In the genomic region with DNA sequence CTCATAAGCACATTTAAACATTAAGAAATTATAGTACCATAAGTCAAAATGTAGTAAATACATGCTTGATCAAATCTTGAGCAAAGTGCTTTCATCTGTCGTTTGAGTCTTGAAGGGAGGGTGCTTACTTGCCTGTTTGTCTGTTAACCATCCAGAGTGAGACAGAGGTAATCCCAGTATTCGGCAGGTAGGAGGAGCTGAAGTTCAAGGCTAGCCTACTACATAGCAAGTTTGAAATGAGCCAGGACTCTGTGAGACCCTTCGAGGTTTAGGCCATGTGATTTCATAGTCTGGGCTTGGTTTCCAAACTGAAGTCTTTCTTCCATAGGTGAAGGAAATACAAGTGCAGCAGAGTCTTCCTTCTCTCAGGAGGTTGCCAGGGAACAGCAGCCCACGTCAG, we compare ENCODE assay signal across 24 mouse cellular contexts. TPM values are rescaled to one million over a fixed set of nuclear protein-coding genes. Genes with fewer than 3 reads are reported as not detected.
DNase-seq lines count a peak whose midpoint lies in the region; ATAC-seq and TF ChIP-seq lines count a peak whose summit lies in the region.
"Had no signal": no experiment of that assay in that cellular context is flagged by ENCODE, and none has a peak within 500 bp of the region (broad histone marks: within the 10 kb centered on the region; RNA-seq: fewer than 3 reads in every experiment).

No protein-coding gene starts in this region.

- CTCF ChIA-PET in Patski (lab: Charles Lee): interaction anchor here (1.1 kb wide), 1 partner anchor 10 kb away, joined by 3 read pairs; no protein-coding TSS in a partner anchor

- in situ Hi-C loops in Patski (cut with MboI; ENCODE audit: low pct_unique_long_range_greater_than_20kb): loop anchor here (5.0 to 25.0 kb wide), 2 partner anchors 34 to 971 kb away; no protein-coding TSS in a partner anchor

- POLR2A ChIA-PET in Patski (lab: Charles Lee): no interaction called here

- intact Hi-C loops in gastrocnemius, adult 2 months (cut with DNase I): loop anchor here (5.0 to 10.0 kb wide), 2 partner anchors 34 to 53 kb away; no protein-coding TSS in a partner anchor

- H3K36me3 ChIP-seq in lung, postnatal 0 days (ENCODE audit: insufficient read depth, low read length): peaks cover 58% of the 10 kb centered on the region
- peaks cover 85% of the 10 kb centered on the region for H3K36me3 ChIP-seq in thymus, adult 2 months (ENCODE audit: control insufficient read depth, insufficient read depth, low read length)

- no peaks in the 10 kb centered on the region for H3K9me3 ChIP-seq in lung, postnatal 0 days (ENCODE audit: low read length)
- H3K9me3 ChIP-seq: forebrain, embryonic 13.5 days; heart, embryonic 10.5 days; hindbrain, embryonic 13.5 days; intestine, embryonic 15.5 days; limb, embryonic 13.5 days; megakaryocyte, embryonic 14.5 days; neural tube, embryonic 12.5 days had no signal

- H3K4me2 ChIP-seq in lung, postnatal 0 days (replicated peaks; ENCODE audit: low read depth, low read length): no peak overlapping the region
- H3K4me2 ChIP-seq: forebrain, embryonic 13.5 days; hindbrain, embryonic 13.5 days; intestine, embryonic 15.5 days; limb, embryonic 13.5 days; neural tube, embryonic 12.5 days had no signal

- 77% methylated on average over 4 of the region's 4 CpGs for WGBS in lung, postnatal 0 days
- WGBS in thymus, adult 2 months: 90% methylated on average over 4 of the region's 4 CpGs

- H3K4me3 ChIP-seq in gastrocnemius, adult 2 months: no peak overlapping the region
- no peak overlapping the region for H3K4me3 ChIP-seq in lung, postnatal 0 days (ENCODE audit: low read depth, low read length)
- H3K4me3 ChIP-seq in thymus, adult 2 months (ENCODE audit: control insufficient read depth, insufficient read depth, low read length): no peak overlapping the region
- H3K4me3 ChIP-seq: forebrain, embryonic 13.5 days; heart, embryonic 10.5 days; hindbrain, embryonic 13.5 days; intestine, embryonic 15.5 days; limb, embryonic 13.5 days; megakaryocyte, embryonic 14.5 days; neural tube, embryonic 12.5 days had no signal

- no peaks in the 10 kb centered on the region for H3K27me3 ChIP-seq in lung, postnatal 0 days (replicated peaks; ENCODE audit: insufficient read depth, low read length)
- no peaks in the 10 kb centered on the region for H3K27me3 ChIP-seq in Patski
- no peaks in the 10 kb centered on the region for H3K27me3 ChIP-seq in thymus, adult 2 months (ENCODE audit: control insufficient read depth, insufficient read depth, low read length)
- H3K27me3 ChIP-seq: forebrain, embryonic 13.5 days; hindbrain, embryonic 13.5 days; intestine, embryonic 15.5 days; limb, embryonic 13.5 days; megakaryocyte, embryonic 14.5 days; neural tube, embryonic 12.5 days had no signal

- no peak overlapping the region for H3K9ac ChIP-seq in lung, postnatal 0 days (replicated peaks; ENCODE audit: low read depth)
- H3K9ac ChIP-seq: forebrain, embryonic 13.5 days; hindbrain, embryonic 13.5 days; intestine, embryonic 15.5 days; limb, embryonic 13.5 days; liver, embryonic 14.5 days; neural tube, embryonic 12.5 days had no signal

- H3K27ac ChIP-seq in gastrocnemius, adult 2 months: no peak overlapping the region
- H3K27ac ChIP-seq in lung, postnatal 0 days (ENCODE audit: low read length): no peak overlapping the region
- H3K27ac ChIP-seq in thymus, adult 2 months (ENCODE audit: control insufficient read depth, insufficient read depth, low read length): no peak overlapping the region
- H3K27ac ChIP-seq: forebrain, embryonic 13.5 days; heart, embryonic 10.5 days; hindbrain, embryonic 13.5 days; intestine, embryonic 15.5 days; limb, embryonic 13.5 days; liver, embryonic 14.5 days; neural tube, embryonic 12.5 days had no signal

- no peak for TF ChIP-seq EP300 in lung, postnatal 0 days (IDR thresholded peaks at IDR 0.05)

- no peaks in the 10 kb centered on the region for H3K4me1 ChIP-seq in lung, postnatal 0 days (ENCODE audit: insufficient read depth, low read depth, low read length)
- H3K4me1 ChIP-seq in thymus, adult 2 months (replicated peaks; ENCODE audit: control insufficient read depth, insufficient read depth, low read length): no peaks in the 10 kb centered on the region
- H3K4me1 ChIP-seq: forebrain, embryonic 13.5 days; heart, embryonic 10.5 days; hindbrain, embryonic 13.5 days; intestine, embryonic 15.5 days; limb, embryonic 13.5 days; megakaryocyte, embryonic 14.5 days; neural tube, embryonic 12.5 days had no signal

- DNase-seq in gastrocnemius, adult 2 months: no peak
- DNase-seq in gastrocnemius, postnatal 4 days (ENCODE audit: low spot score in 2 of 2): no peak
- no peak for DNase-seq in lung, postnatal 0 days (ENCODE audit: low spot score)
- no peak for DNase-seq in lung, postnatal 36 days
- no peak for DNase-seq in Patski (ENCODE audit: low read depth, low spot score)
- peak; percentile 32 for DNase-seq in naive thymus-derived CD4-positive, alpha-beta T cell, adult 2 months (ENCODE audit: low read depth)
- no peak for DNase-seq in thymus, adult 2 months
- no peak for DNase-seq in lung, postnatal 25 days (ENCODE audit: low spot score)
- DNase-seq: adrenal gland, adult 2 months; cerebellum, postnatal 10 days; gastrocnemius, postnatal 25 days; heart, postnatal 10 days; kidney, adult 9 months; kidney, postnatal 4 days; right cerebral cortex, postnatal 4 days; thymus, postnatal 14 days had no signal

- no peak for TF ChIP-seq POLR2A in thymus, adult 2 months (IDR thresholded peaks at IDR 0.05; ENCODE audit: control insufficient read depth, extremely low read depth, insufficient read depth, low read length, poor library complexity)

- TF ChIP-seq CTCF in gastrocnemius, adult 2 months (IDR thresholded peaks at IDR 0.05): peak; percentile 8; the same call in 1 of the 2 replicates
- peak; percentile 26; the same call in 1 of the 2 replicates for TF ChIP-seq CTCF in lung, postnatal 0 days (IDR thresholded peaks at IDR 0.05)
- peak; percentile 6 for TF ChIP-seq CTCF in Patski (IDR thresholded peaks at IDR 0.05)
- no peak for TF ChIP-seq CTCF in thymus, adult 2 months (IDR thresholded peaks at IDR 0.05; ENCODE audit: borderline replicate concordance, control insufficient read depth, extremely low read depth, insufficient read depth, low read length, poor library complexity)

- no peak for ATAC-seq in lung, postnatal 0 days
- ATAC-seq in Patski: no peak
- ATAC-seq: forebrain, embryonic 13.5 days; intestine, embryonic 15.5 days had no signal

RNA-seq across cellular contexts. Expression of a gene that starts 24.2 kb away (rescaled TPM):
- total RNA-seq in gastrocnemius, adult 2 months (2021): 10 to 100 TPM in 1 of 2 experiments, 1 to 10 TPM in 1; 8.7 to 25.2 TPM
- total RNA-seq in gastrocnemius, postnatal 4 days (2021): 1 to 10 TPM in 1 of 2 experiments, under 1 TPM in 1; 0.73 to 1.6 TPM
- 0.51 and 0.69 TPM in 2 replicates for polyA plus RNA-seq in lung, postnatal 0 days (2015; fragmentation: Nextera tagmentation; extraction: Ambion mirVana)
- polyA plus RNA-seq in Patski (2021): 0.27 TPM
- 1.0 and 1.9 TPM in 2 replicates for polyA plus RNA-seq in thymus, adult 2 months (2012; rRNA removed)

RNA-seq across cellular contexts. Expression of a gene that starts 48.9 kb away (rescaled TPM):
- 10 to 100 TPM; 20.6 to 24.3 TPM for total RNA-seq in gastrocnemius, adult 2 months (2021)
- total RNA-seq in gastrocnemius, postnatal 4 days (2021): 10 to 100 TPM; 26.0 to 26.5 TPM
- polyA plus RNA-seq in lung, postnatal 0 days (2015; fragmentation: Nextera tagmentation; extraction: Ambion mirVana): 39.1 and 43.4 TPM in 2 replicates
- 54.7 TPM for polyA plus RNA-seq in Patski (2021)
- 2.3 and 3.4 TPM in 2 replicates for polyA plus RNA-seq in thymus, adult 2 months (2012; rRNA removed)

RNA-seq across cellular contexts. Expression of a gene that starts 49.1 kb away (rescaled TPM):
- 100 to 1,000 TPM; 102 to 106 TPM for total RNA-seq in gastrocnemius, adult 2 months (2021)
- total RNA-seq in gastrocnemius, postnatal 4 days (2021): 100 to 1,000 TPM; 124 to 130 TPM
- 124 and 140 TPM in 2 replicates for polyA plus RNA-seq in lung, postnatal 0 days (2015; fragmentation: Nextera tagmentation; extraction: Ambion mirVana)
- polyA plus RNA-seq in Patski (2021): 189 TPM
- 98.6 and 101 TPM in 2 replicates for polyA plus RNA-seq in thymus, adult 2 months (2012; rRNA removed)
